Mouse (Mus musculus) midbrain, embryonic 15.5 days (tissue): Measurements from ENCODE around the gene Apobec2. TPM values are rescaled to one million over a fixed set of nuclear protein-coding genes. Genes with fewer than 3 reads are reported as not detected.

Source experiments
- ATAC-seq: fragments of 200-750 bp; cut with Nextera tagmentation; replicated peaks from 2 replicates; pipeline ENCODE4 v1.8.0; 2017; ENCODE audit warnings: moderate TSS enrichment
- H3K27ac ChIP-seq: fragments of 300-500 bp; sonication (generic); 2 replicates; pipeline ENCODE4 v1.5.1; 2015; ENCODE audit warnings: mild to moderate bottlenecking, inconsistent platforms
- H3K27me3 ChIP-seq: fragments of 300-500 bp; sonication (generic); replicated peaks from 2 replicates; pipeline ENCODE4 v1.6.1; 2015; ENCODE audit warnings: inconsistent platforms
- H3K36me3 ChIP-seq: fragments of 300-500 bp; sonication (generic); replicated peaks from 2 replicates; pipeline ENCODE4 v1.6.1; 2015; ENCODE audit warnings: inconsistent platforms
- H3K4me1 ChIP-seq: fragments of 300-500 bp; sonication (generic); 2 replicates; pipeline ENCODE4 v1.6.1; 2015; ENCODE audit warnings: inconsistent platforms
- H3K4me2 ChIP-seq: fragments of 300-500 bp; sonication (generic); 2 replicates; pipeline ENCODE4 v1.6.1; 2015; ENCODE audit warnings: inconsistent platforms, mild to moderate bottlenecking, moderate library complexity
- H3K4me3 ChIP-seq: fragments of 300-500 bp; sonication (generic); 2 replicates; pipeline ENCODE4 v1.5.1; 2015; ENCODE audit warnings: mild to moderate bottlenecking, inconsistent platforms
- H3K9ac ChIP-seq: fragments of 300-500 bp; sonication (generic); 2 replicates; pipeline ENCODE4 v1.6.1; 2015; ENCODE audit warnings: mild to moderate bottlenecking, inconsistent platforms
- H3K9me3 ChIP-seq: fragments of 300-500 bp; sonication (generic); 2 replicates; pipeline ENCODE4 v1.6.1; 2016; ENCODE audit warnings: inconsistent platforms
- WGBS: fragments of 180-500 bp; shearing (Covaris S2); methylation state at CpG from one replicate; pipeline ENCODE4 v1.1.7; 2015; ENCODE audit warnings: mixed read lengths; 5-methylcytosine and 5-hydroxymethylcytosine counted together
- polyA plus RNA-seq: library from polyadenylated mRNA; unstranded; fragments of >200 nt; fragmentation: Nextera tagmentation; extraction: Ambion mirVana; gene quantifications from 2 replicates; pipeline ENCODE4 v1.2.1, GENCODE M21; 2015

Gene Apobec2
- polyA plus RNA-seq, 1 experiment from 2014 or later, result 0.31 TPM

GRCm38 (mm10) chr17:48416425-48417195, 16.1 kb downstream of the Apobec2 start:
- Histone ChIP-seq H3K36me3 (no peaks in the 10 kb centered on the region; the same call in 1 of the 2 replicates), H3K9ac (no peak overlapping the region), H3K4me2 (no peak overlapping the region), H3K27ac (no peak overlapping the region), H3K4me1 (peaks cover 7% of the 10 kb centered on the region), H3K27me3 (no peaks in the 10 kb centered on the region), H3K4me3 (no peak overlapping the region), H3K9me3 (no peaks in the 10 kb centered on the region)
- WGBS, result 89% methylated on average over 14 of the region's 14 CpGs
- peak; percentile 84 for ATAC-seq

GRCm38 (mm10) chr17:48416011-48416410, 16.7 kb downstream of the Apobec2 start:
- peaks cover 13% of the 10 kb centered on the region for H3K4me1 ChIP-seq
- ATAC-seq, result no peak

GRCm38 (mm10) chr17:48411241-48411640, 21.5 kb downstream of the Apobec2 start:
- WGBS, result 51% methylated on average over 8 of the region's 8 CpGs
- H3K4me1 ChIP-seq, result peaks cover 34% of the 10 kb centered on the region
- peak overlapping the region; percentile 84 for H3K4me3 ChIP-seq
- peak overlapping the region; percentile 77 for H3K4me2 ChIP-seq
- no peaks in the 10 kb centered on the region for H3K9me3 ChIP-seq
- no peaks in the 10 kb centered on the region for H3K27me3 ChIP-seq
- ATAC-seq, result no peak
- H3K36me3 ChIP-seq, result no peaks in the 10 kb centered on the region; the same call in 1 of the 2 replicates
- peak overlapping the region; percentile 71 for H3K9ac ChIP-seq
- peak overlapping the region; percentile 99 for H3K27ac ChIP-seq

More at GRCm38 (mm10) chr17:48416011-48416410, 16.7 kb downstream of the Apobec2 start:
- 82% methylated on average over 7 of the region's 7 CpGs for WGBS
- H3K9ac ChIP-seq, result no peak overlapping the region
- H3K4me3 ChIP-seq, result no peak overlapping the region
- no peaks in the 10 kb centered on the region for H3K9me3 ChIP-seq
- no peaks in the 10 kb centered on the region; the same call in 1 of the 2 replicates for H3K36me3 ChIP-seq
- no peak overlapping the region for H3K27ac ChIP-seq
- no peaks in the 10 kb centered on the region for H3K27me3 ChIP-seq
- H3K4me2 ChIP-seq, result no peak overlapping the region

GRCm38 (mm10) chr17:48410299-48410785, 22.4 kb downstream of the Apobec2 start:
- peak overlapping the region; percentile 77 for H3K4me2 ChIP-seq
- peak overlapping the region; percentile 84 for H3K4me3 ChIP-seq
- H3K27me3 ChIP-seq, result no peaks in the 10 kb centered on the region
- ATAC-seq, result peak; percentile 20
- WGBS, result 1% methylated on average over 13 of the region's 13 CpGs
- peak overlapping the region; percentile 99 for H3K27ac ChIP-seq
- peaks cover 34% of the 10 kb centered on the region for H3K4me1 ChIP-seq
- peak overlapping the region; percentile 71 for H3K9ac ChIP-seq
- no peaks in the 10 kb centered on the region; the same call in 1 of the 2 replicates for H3K36me3 ChIP-seq
- H3K9me3 ChIP-seq, result no peaks in the 10 kb centered on the region

GRCm38 (mm10) chr17:48409380-48410298, 23.1 kb downstream of the Apobec2 start, which contains the start of the genes Nfya and Oard1:
Gene Nfya (minus strand): TSS chr17:48409906.
Gene Oard1 (plus strand): TSS chr17:48410014.
- Histone ChIP-seq H3K9ac (peak within 1 kb of the TSS; percentile 97), H3K4me3 (peak within 1 kb of the TSS; percentile 84), H3K4me2 (peak within 1 kb of the TSS; percentile 77), H3K27me3 (no peaks in the 10 kb centered on the region), H3K4me1 (peaks cover 34% of the 10 kb centered on the region), H3K27ac (peak within 1 kb of the TSS; percentile 99), H3K9me3 (no peaks in the 10 kb centered on the region), H3K36me3 (no peaks in the 10 kb centered on the region)
- ATAC-seq, result peak; percentile 97
- under 1% methylated on average over 84 of the region's 84 CpGs for WGBS

DNA sequence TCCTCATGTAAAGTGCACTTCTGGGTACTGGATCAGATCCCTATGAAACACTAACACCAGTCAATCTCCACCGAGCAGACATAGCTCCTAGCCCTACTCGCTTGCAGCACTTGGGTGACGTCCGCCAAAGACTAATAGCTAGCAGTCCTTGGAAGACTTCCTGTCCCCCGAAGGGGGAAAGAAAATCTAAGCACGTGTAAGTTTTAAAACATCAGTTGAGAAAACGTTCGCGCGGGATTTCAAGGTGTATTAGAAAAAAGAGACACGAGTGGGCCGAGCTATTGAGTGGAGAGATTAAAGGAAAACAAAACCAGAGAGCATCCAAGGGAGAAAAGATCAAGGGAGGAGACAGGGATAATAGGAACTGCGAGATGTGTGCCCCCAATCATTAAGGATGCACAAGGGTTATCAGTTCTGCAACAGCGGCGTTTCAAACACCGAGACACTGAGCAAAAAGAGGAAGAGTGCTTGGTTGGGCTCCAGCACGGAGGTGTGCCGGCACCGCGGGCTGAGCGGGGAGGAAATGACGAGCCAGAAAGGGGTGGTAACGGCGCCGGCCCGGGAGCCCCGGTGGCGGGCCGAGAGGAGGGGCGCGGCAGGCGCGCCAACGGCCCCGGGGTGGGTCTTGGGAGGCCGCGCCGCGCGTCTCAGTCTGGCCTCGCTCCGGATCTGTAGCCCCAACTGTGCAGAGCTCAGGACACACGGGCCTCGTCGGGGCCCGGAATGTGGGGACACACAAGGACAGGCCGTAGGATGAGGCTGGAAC, 24.0 kb downstream of the Apobec2 start:
- H3K9me3 ChIP-seq, result no peaks in the 10 kb centered on the region
- peak; percentile 48 for ATAC-seq

DNA sequence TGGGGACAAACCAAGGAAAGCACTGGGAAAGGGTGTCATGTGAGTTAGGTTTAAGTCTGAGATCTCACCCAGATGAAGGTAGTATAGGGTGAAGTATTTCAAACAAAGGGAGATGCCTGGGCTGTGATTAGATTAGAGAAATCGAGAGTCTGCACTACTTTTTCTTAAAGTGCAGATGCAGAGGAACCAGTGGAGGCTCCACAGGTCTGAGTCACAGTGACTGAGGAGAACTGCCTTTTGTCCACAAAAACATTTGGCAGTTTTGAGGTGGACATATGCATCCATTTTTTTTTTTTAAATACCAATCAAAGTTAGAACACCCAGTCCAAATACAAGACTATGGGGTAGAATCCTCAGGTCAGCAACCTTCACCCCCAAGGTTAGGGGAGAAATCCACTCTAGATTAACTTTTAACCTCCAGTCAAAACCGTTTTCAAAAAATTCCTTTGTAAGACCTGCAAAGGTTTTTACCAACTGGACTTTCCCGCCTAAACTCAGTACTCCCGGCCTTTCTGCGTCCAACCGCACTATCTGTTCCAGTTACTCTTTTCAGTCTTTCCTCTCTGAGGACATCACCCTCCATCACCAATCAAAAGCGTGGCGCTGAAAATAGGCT, 24.7 kb downstream of the Apobec2 start:
- no peaks in the 10 kb centered on the region for H3K27me3 ChIP-seq
- peak overlapping the region; percentile 97 for H3K9ac ChIP-seq
- H3K4me2 ChIP-seq, result peak overlapping the region; percentile 65
- peak overlapping the region; percentile 99 for H3K27ac ChIP-seq
- H3K36me3 ChIP-seq, result no peaks in the 10 kb centered on the region
- peaks cover 34% of the 10 kb centered on the region for H3K4me1 ChIP-seq
- no peak for ATAC-seq
- peak overlapping the region; percentile 84 for H3K4me3 ChIP-seq
- 8% methylated on average over 8 of the region's 8 CpGs for WGBS
- H3K9me3 ChIP-seq, result no peaks in the 10 kb centered on the region

More for the DNA sequence above, 24.0 kb downstream of the Apobec2 start:
- H3K4me2 ChIP-seq, result peak overlapping the region; percentile 65
- no peaks in the 10 kb centered on the region for H3K36me3 ChIP-seq
- WGBS, result under 1% methylated on average over 47 of the region's 47 CpGs
- peak overlapping the region; percentile 97 for H3K9ac ChIP-seq
- H3K4me3 ChIP-seq, result peak overlapping the region; percentile 84
- peak overlapping the region; percentile 99 for H3K27ac ChIP-seq
- H3K4me1 ChIP-seq, result peaks cover 34% of the 10 kb centered on the region
- H3K27me3 ChIP-seq, result no peaks in the 10 kb centered on the region

GRCm38 (mm10) chr17:48407154-48407553, 25.6 kb downstream of the Apobec2 start:
- Histone ChIP-seq H3K27ac (no peak overlapping the region), H3K4me1 (peaks cover 32% of the 10 kb centered on the region), H3K27me3 (no peaks in the 10 kb centered on the region), H3K4me3 (no peak overlapping the region), H3K36me3 (no peaks in the 10 kb centered on the region), H3K9me3 (no peaks in the 10 kb centered on the region), H3K4me2 (0 out of 2 replicates have a peak overlapping the region, but pooled peaks have one; percentile 65), H3K9ac (no peak overlapping the region)
- 88% methylated on average over 4 of the region's 4 CpGs for WGBS
- ATAC-seq, result no peak

- no peak for ATAC-seq
- no peaks in the 10 kb centered on the region for H3K36me3 ChIP-seq
- no peak overlapping the region for H3K4me3 ChIP-seq
- H3K9me3 ChIP-seq, result no peaks in the 10 kb centered on the region
- no peak overlapping the region for H3K4me2 ChIP-seq
- 92% methylated on average over 1 of the region's 1 CpGs for WGBS
- peaks cover 15% of the 10 kb centered on the region for H3K4me1 ChIP-seq
- H3K9ac ChIP-seq, result no peak overlapping the region
- H3K27me3 ChIP-seq, result no peaks in the 10 kb centered on the region
- no peak overlapping the region for H3K27ac ChIP-seq
These were observed 28.0 kb downstream of the Apobec2 start for GRCm38 (mm10) chr17:48404706-48405105.

GRCm38 (mm10) chr17:48403848-48404247, 28.9 kb downstream of the Apobec2 start:
- no peak for ATAC-seq
- Histone ChIP-seq H3K36me3 (peaks cover 4% of the 10 kb centered on the region; the same call in 1 of the 2 replicates), H3K27me3 (no peaks in the 10 kb centered on the region), H3K4me2 (no peak overlapping the region), H3K9me3 (no peaks in the 10 kb centered on the region), H3K27ac (no peak overlapping the region), H3K4me1 (peaks cover 15% of the 10 kb centered on the region), H3K9ac (no peak overlapping the region), H3K4me3 (no peak overlapping the region)
- 94% methylated on average over 2 of the region's 2 CpGs for WGBS

GRCm38 (mm10) chr17:48402751-48403150, 30.0 kb downstream of the Apobec2 start:
- Histone ChIP-seq H3K9ac (no peak overlapping the region), H3K27ac (no peak overlapping the region), H3K27me3 (no peaks in the 10 kb centered on the region), H3K4me1 (peaks cover 9% of the 10 kb centered on the region), H3K4me3 (no peak overlapping the region), H3K4me2 (no peak overlapping the region), H3K36me3 (peaks cover 7% of the 10 kb centered on the region; the same call in 1 of the 2 replicates), H3K9me3 (no peaks in the 10 kb centered on the region)
- ATAC-seq, result no peak
- WGBS, result 95% methylated on average over 3 of the region's 3 CpGs
